Mouse (Mus musculus) olfactory bulb, adult 2 months (tissue): ENCODE measurements around the gene Apbb1. TPM values are rescaled to one million over a fixed set of nuclear protein-coding genes. Genes with fewer than 3 reads are reported as not detected.
A peak's percentile ranks its signal among the peaks of the same experiment; 100 is the strongest.

ENCODE experiments used
- H3K27ac ChIP-seq: fragments of 200-500 bp; 2 replicates; pipeline ENCODE4 v1.5.1; 2012; ENCODE audit warnings: low read depth, low read length; ENCODE audit not compliant: insufficient read depth
- H3K4me1 ChIP-seq: fragments of 200-500 bp; 2 replicates; pipeline ENCODE4 v1.6.1; 2012; ENCODE audit warnings: low read length; ENCODE audit not compliant: control insufficient read depth, insufficient read depth
- H3K4me3 ChIP-seq: fragments of 200-500 bp; 2 replicates; pipeline ENCODE4 v1.5.1; 2012; ENCODE audit warnings: mild to moderate bottlenecking, low read depth, low read length, moderate library complexity; ENCODE audit not compliant: insufficient read depth
- CTCF ChIP-seq: fragments of 200-500 bp; IDR thresholded peaks from 2 replicates; pipeline ENCODE4 v1.5.1; 2012; ENCODE audit warnings: low read depth, mild to moderate bottlenecking, low read length, moderate library complexity; ENCODE audit not compliant: insufficient read depth
- POLR2A ChIP-seq: fragments of 200-500 bp; IDR thresholded peaks from 2 replicates; pipeline ENCODE4 v1.6.1; 2012; ENCODE audit warnings: mild to moderate bottlenecking, low read depth, low read length, moderate library complexity; ENCODE audit not compliant: insufficient read depth
- WGBS: fragments of 180-500 bp; shearing (Covaris S2); methylation state at CpG from one replicate; pipeline ENCODE4 v1.1.7; 2018; 5-methylcytosine and 5-hydroxymethylcytosine counted together
- polyA plus RNA-seq: library from polyadenylated mRNA; stranded (reverse); fragments of >200 nt; gene quantifications from 2 replicates; pipeline ENCODE4 v1.2.4, GENCODE M21; 2012; ENCODE audit warnings: low replicate concordance; ENCODE audit not compliant: missing spikeins, insufficient read depth, insufficient read length

Apbb1 gene
- polyA plus RNA-seq, 1 experiment, result not detected

GRCm38 (mm10) chr7:105563367-105563766 is 18.1 kb downstream of the Apbb1 start:
- H3K4me1 ChIP-seq, result peaks cover 17% of the 10 kb centered on the region
- H3K4me3 ChIP-seq, result no peak overlapping the region
- WGBS, result 78% methylated on average over 3 of the region's 3 CpGs
- no peak overlapping the region for H3K27ac ChIP-seq
- TF ChIP-seq CTCF, result no peak
- TF ChIP-seq POLR2A, result no peak

- H3K4me3 ChIP-seq, result no peak overlapping the region
- no peak for TF ChIP-seq CTCF
- no peak for TF ChIP-seq POLR2A
- peaks cover 11% of the 10 kb centered on the region for H3K4me1 ChIP-seq
- H3K27ac ChIP-seq, result no peak overlapping the region
- 87% methylated on average over 3 of the region's 3 CpGs for WGBS
Observed at GRCm38 (mm10) chr7:105562317-105562716, 19.1 kb downstream of the Apbb1 start.

GRCm38 (mm10) chr7:105559016-105559415 is 22.4 kb downstream of the Apbb1 start:
- Histone ChIP-seq H3K4me1 (peaks cover 13% of the 10 kb centered on the region), H3K4me3 (no peak overlapping the region), H3K27ac (no peak overlapping the region)
- 71% methylated on average over 9 of the region's 9 CpGs for WGBS
- TF ChIP-seq POLR2A (no peak), CTCF (no peak)

GRCm38 (mm10) chr7:105557671-105558070 is 23.8 kb downstream of the Apbb1 start:
- no peak for TF ChIP-seq CTCF
- TF ChIP-seq POLR2A, result no peak
- WGBS, result 78% methylated on average over 11 of the region's 11 CpGs
- no peak overlapping the region for H3K4me3 ChIP-seq
- H3K4me1 ChIP-seq, result peaks cover 17% of the 10 kb centered on the region
- no peak overlapping the region for H3K27ac ChIP-seq

- Histone ChIP-seq H3K4me3 (no peak overlapping the region), H3K4me1 (peaks cover 17% of the 10 kb centered on the region), H3K27ac (peak overlapping the region; percentile 40; the same call in 1 of the 2 replicates)
- WGBS, result 62% methylated on average over 8 of the region's 8 CpGs
- no peak for TF ChIP-seq POLR2A
- TF ChIP-seq CTCF, result no peak
Observed at GRCm38 (mm10) chr7:105556406-105556805, 25.0 kb downstream of the Apbb1 start.

- no peak overlapping the region for H3K27ac ChIP-seq
- no peak for TF ChIP-seq CTCF
- no peak for TF ChIP-seq POLR2A
- peaks cover 17% of the 10 kb centered on the region for H3K4me1 ChIP-seq
- WGBS, result 81% methylated on average over 10 of the region's 10 CpGs
- H3K4me3 ChIP-seq, result no peak overlapping the region
Observed at GRCm38 (mm10) chr7:105555571-105555970, 25.9 kb downstream of the Apbb1 start.

- TF ChIP-seq POLR2A (0 out of 2 replicates have a peak, but pooled peaks have one; percentile 50), CTCF (peak; percentile 15; the same call in 1 of the 2 replicates)
- Histone ChIP-seq H3K27ac (peak within 1 kb of the TSS; percentile 65), H3K4me1 (peaks cover 17% of the 10 kb centered on the region), H3K4me3 (peak within 1 kb of the TSS; percentile 66)
- 2% methylated on average over 26 of the region's 26 CpGs for WGBS
Observed at GRCm38 (mm10) chr7:105554212-105554942, 27.1 kb downstream of the Apbb1 start, which contains the start of gene Smpd1. TSS of gene Smpd1 (plus strand) at chr7:105554360.

GRCm38 (mm10) chr7:105553456-105554211 is 27.8 kb downstream of the Apbb1 start:
- H3K27ac ChIP-seq, result peak overlapping the region; percentile 48; the same call in 1 of the 2 replicates
- no peak for TF ChIP-seq POLR2A
- no peak for TF ChIP-seq CTCF
- peaks cover 17% of the 10 kb centered on the region for H3K4me1 ChIP-seq
- WGBS, result 27% methylated on average over 27 of the region's 27 CpGs
- peak overlapping the region; percentile 66 for H3K4me3 ChIP-seq

- no peak overlapping the region for H3K27ac ChIP-seq
Observed at GRCm38 (mm10) chr7:105549035-105549434, 32.4 kb downstream of the Apbb1 start.

More at GRCm38 (mm10) chr7:105549035-105549434, 32.4 kb downstream of the Apbb1 start:
- Histone ChIP-seq H3K4me1 (peaks cover 4% of the 10 kb centered on the region), H3K4me3 (no peak overlapping the region)
- WGBS, result 28% methylated on average over 6 of the region's 6 CpGs
- TF ChIP-seq POLR2A, result no peak
- TF ChIP-seq CTCF, result no peak
